Mouse (Mus musculus): Measurements from ENCODE around the gene Samd14. TPM values are rescaled to one million over a fixed set of nuclear protein-coding genes. Genes with fewer than 3 reads are reported as not detected.
A peak's percentile ranks its signal among the peaks of the same experiment; 100 is the strongest.
"Not testable (repeated sequence)": the region's sequence is repeated elsewhere in the genome, so short reads cannot be mapped to it uniquely, and the experiment has no call there.

Gene Samd14
- total RNA-seq, 2 experiments from 2014 or later = 16.2 to 22.5 TPM

- DNase-seq (ENCODE audit: low spot score in 2 of 2) = no peak
Observed at GRCm38 (mm10) chr11:95004136-95004936, 5.3 kb upstream of the Samd14 start.

GRCm38 (mm10) chr11:95004937-95005198, 4.8 kb upstream of the Samd14 start:
- no peak for DNase-seq (ENCODE audit: low spot score in 2 of 2)

GRCm38 (mm10) chr11:95006038-95006437, 3.6 kb upstream of the Samd14 start:
- DNase-seq (ENCODE audit: low spot score in 2 of 2) = no peak

- peak; percentile 63 to 73 for DNase-seq (ENCODE audit: low spot score in 2 of 2)
Observed at GRCm38 (mm10) chr11:95006525-95007219, 3.0 kb upstream of the Samd14 start.

- DNase-seq (ENCODE audit: low spot score in 2 of 2) = no peak
Observed at GRCm38 (mm10) chr11:95007418-95007817, 2.3 kb upstream of the Samd14 start.

GRCm38 (mm10) chr11:95008661-95009628, 734 bp upstream of the Samd14 start:
- no peak for DNase-seq (ENCODE audit: low spot score in 2 of 2)

- no peak for DNase-seq (ENCODE audit: low spot score in 2 of 2)
Observed at GRCm38 (mm10) chr11:95010141-95010739, 561 bp downstream of the Samd14 start.

GRCm38 (mm10) chr11:95010841-95011403, 1.2 kb downstream of the Samd14 start:
- not testable (repeated sequence) for DNase-seq (ENCODE audit: low spot score in 2 of 2)

GRCm38 (mm10) chr11:95011416-95011815, 1.7 kb downstream of the Samd14 start:
- DNase-seq (ENCODE audit: low spot score in 2 of 2) = no peak

- DNase-seq (ENCODE audit: low spot score in 2 of 2) = no peak
Observed at GRCm38 (mm10) chr11:95012075-95012474, 2.4 kb downstream of the Samd14 start.

- no peak for DNase-seq (ENCODE audit: low spot score in 2 of 2)
Observed at GRCm38 (mm10) chr11:95012487-95012886, 2.8 kb downstream of the Samd14 start.

- no peak for DNase-seq (ENCODE audit: low spot score in 2 of 2)
Observed at GRCm38 (mm10) chr11:95015484-95015883, 5.8 kb downstream of the Samd14 start.

- DNase-seq (ENCODE audit: low spot score in 2 of 2) = no peak
Observed at GRCm38 (mm10) chr11:95022237-95022992, 12.7 kb downstream of the Samd14 start.

- no peak for DNase-seq (ENCODE audit: low spot score in 2 of 2)
Observed at GRCm38 (mm10) chr11:95023481-95023880, 13.8 kb downstream of the Samd14 start.

- no peak for DNase-seq (ENCODE audit: low spot score in 2 of 2)
Observed at GRCm38 (mm10) chr11:95024439-95025184, 14.9 kb downstream of the Samd14 start.

- no peak for DNase-seq (ENCODE audit: low spot score in 2 of 2)
Observed at GRCm38 (mm10) chr11:95025227-95026012, 15.7 kb downstream of the Samd14 start.

- no peak for DNase-seq (ENCODE audit: low spot score in 2 of 2)
Observed at GRCm38 (mm10) chr11:95026090-95026542, 16.4 kb downstream of the Samd14 start.

GRCm38 (mm10) chr11:95026849-95027248, 17.2 kb downstream of the Samd14 start:
- DNase-seq (ENCODE audit: low spot score in 2 of 2) = no peak

Data from adrenal gland, postnatal 4 days (tissue).